Mouse (Mus musculus): ENCODE measurements around the gene Katnal1. TPM values are rescaled to one million over a fixed set of nuclear protein-coding genes. Genes with fewer than 3 reads are reported as not detected.

The Katnal1 gene
- polyA plus RNA-seq, 1 experiment from 2014 or later: 21.0 TPM

DNA sequence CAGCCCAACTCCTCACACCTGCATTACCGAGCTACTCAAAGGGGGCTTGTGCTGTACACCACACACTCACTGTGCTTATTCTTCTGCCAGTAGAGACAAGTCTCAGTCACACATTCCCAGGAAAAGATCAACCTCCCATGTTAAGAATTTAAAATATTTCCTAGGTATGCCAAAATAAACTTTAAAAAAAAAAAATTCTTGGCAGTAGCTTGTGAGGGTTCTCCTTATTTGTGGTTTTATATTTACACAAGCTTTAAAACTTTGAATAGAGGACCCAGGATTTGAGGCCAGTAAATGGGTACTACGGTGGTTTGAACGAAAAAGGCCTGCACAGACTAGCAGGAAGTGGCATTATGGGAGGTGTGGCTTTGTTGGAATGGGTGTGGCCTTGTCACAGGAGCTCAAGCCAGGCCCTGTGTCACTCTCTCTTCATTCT lies 7.4 kb upstream of the Katnal1 start:
- Histone ChIP-seq H3K36me3 (no peaks in the 10 kb centered on the region), H3K27me3 (no peaks in the 10 kb centered on the region), H3K9me3 (peaks cover 12% of the 10 kb centered on the region; the same call in 1 of the 2 replicates), H3K4me2 (replicated peaks) (no peak overlapping the region), H3K4me1 (peaks cover 38% of the 10 kb centered on the region), H3K27ac (no peak overlapping the region), H3K9ac (no peak overlapping the region), H3K4me3 (no peak overlapping the region)
- ATAC-seq (ENCODE audit: low FRiP score, low read depth): no peak
- WGBS: 67% methylated on average over 3 of the region's 3 CpGs

DNA sequence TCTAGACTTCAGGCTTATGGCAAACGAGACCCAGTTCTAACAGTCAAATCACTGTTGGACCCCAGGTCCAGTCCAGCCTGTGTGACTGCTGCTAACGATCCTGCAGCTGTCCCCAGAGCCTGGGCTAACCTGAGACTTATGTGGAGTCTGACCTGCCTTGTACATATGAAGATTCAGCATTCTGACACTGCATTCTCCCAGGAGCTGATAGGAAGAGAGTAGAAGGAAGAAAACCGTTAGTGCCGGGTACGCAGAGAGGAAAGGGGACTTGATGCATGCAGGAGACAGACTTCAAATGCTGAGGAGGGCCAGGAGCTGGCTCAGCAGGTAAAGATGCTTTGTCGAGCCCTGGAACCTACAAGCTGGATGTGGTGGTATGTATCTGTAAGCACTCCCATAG lies 6.8 kb upstream of the Katnal1 start:
- no peak for ATAC-seq (ENCODE audit: low FRiP score, low read depth)
- H3K27ac ChIP-seq: no peak overlapping the region
- peaks cover 38% of the 10 kb centered on the region for H3K4me1 ChIP-seq
- no peak overlapping the region for H3K4me3 ChIP-seq
- H3K27me3 ChIP-seq: no peaks in the 10 kb centered on the region
- no peak overlapping the region for H3K4me2 ChIP-seq (replicated peaks)
- no peak overlapping the region for H3K9ac ChIP-seq
- H3K9me3 ChIP-seq: peaks cover 14% of the 10 kb centered on the region; the same call in 1 of the 2 replicates
- WGBS: 73% methylated on average over 6 of the region's 6 CpGs
- H3K36me3 ChIP-seq: no peaks in the 10 kb centered on the region

DNA sequence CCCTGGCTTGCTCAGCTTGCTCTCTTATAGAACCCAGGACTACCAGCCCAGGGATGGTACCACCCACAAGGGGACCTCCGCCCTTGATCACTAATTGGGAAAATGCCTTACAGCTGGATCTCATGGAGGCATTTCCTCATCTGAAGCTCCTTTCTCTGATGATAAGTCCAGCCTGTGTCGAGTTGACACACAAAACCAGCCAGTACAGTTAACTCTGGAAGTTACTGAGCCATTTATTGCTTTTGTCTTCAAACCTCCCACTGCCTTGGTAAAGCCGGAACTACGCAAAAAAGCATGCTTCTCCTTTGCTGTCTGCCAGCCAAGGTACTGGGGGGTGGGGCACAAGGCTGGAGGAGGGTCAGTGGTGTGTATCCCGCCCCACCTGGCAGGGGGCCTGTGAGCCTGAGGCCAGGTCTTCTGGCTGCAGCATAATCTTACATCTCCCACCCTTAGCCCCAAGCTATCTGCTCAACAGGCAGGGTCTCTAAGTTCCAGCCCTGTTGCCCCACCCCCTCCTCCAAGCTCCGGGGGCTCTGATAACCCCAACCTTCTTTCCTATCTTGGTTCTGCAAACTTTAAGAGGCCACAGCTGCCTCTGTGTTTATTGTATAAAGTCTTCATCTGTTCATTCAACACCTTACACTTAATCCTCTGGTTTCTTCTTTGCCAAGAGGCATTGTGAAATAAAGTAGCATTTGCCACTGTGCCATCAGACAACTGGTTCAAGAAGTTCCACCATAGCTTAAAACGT lies 6.1 kb upstream of the Katnal1 start:
- ATAC-seq (ENCODE audit: low FRiP score, low read depth): no peak
- peaks cover 37% of the 10 kb centered on the region for H3K4me1 ChIP-seq
- H3K4me3 ChIP-seq: no peak overlapping the region
- H3K9ac ChIP-seq: no peak overlapping the region
- H3K27ac ChIP-seq: no peak overlapping the region
- H3K27me3 ChIP-seq: no peaks in the 10 kb centered on the region
- H3K36me3 ChIP-seq: no peaks in the 10 kb centered on the region
- WGBS: 25% methylated on average over 7 of the region's 7 CpGs
- H3K4me2 ChIP-seq (replicated peaks): no peak overlapping the region
- H3K9me3 ChIP-seq: peaks cover 14% of the 10 kb centered on the region; the same call in 1 of the 2 replicates

GRCm38 (mm10) chr5:148934457-148934856 lies 5.3 kb upstream of the Katnal1 start:
- H3K9me3 ChIP-seq: peaks cover 14% of the 10 kb centered on the region; the same call in 1 of the 2 replicates
- 21% methylated on average over 6 of the region's 6 CpGs for WGBS
- H3K27ac ChIP-seq: no peak overlapping the region
- no peak overlapping the region for H3K4me2 ChIP-seq (replicated peaks)
- ATAC-seq (ENCODE audit: low FRiP score, low read depth): 0 out of 2 replicates have a peak, but pooled peaks have one; percentile 26
- no peak overlapping the region for H3K4me3 ChIP-seq
- H3K4me1 ChIP-seq: peaks cover 29% of the 10 kb centered on the region
- H3K9ac ChIP-seq: no peak overlapping the region
- H3K36me3 ChIP-seq: no peaks in the 10 kb centered on the region
- no peaks in the 10 kb centered on the region for H3K27me3 ChIP-seq

DNA sequence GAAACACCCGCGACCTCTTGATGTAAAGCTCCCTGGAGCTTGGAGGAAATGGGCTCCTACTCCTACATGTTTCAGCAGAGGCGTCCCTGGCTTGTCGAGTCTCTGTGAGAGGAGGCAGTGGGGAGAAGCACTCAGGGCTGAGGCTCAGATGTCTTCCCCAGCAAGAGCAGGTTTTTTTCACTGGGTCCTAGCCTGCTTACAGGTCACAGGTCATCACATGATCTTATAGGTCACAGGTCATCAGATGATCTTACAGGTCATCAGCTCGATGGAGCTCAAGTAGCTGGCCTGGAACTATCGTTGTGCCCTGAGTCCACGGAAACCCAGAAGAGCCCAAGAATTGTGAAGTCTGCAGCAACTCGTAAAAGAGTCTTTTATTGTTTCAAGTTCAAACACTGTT lies 4.6 kb upstream of the Katnal1 start:
- Histone ChIP-seq H3K9ac (no peak overlapping the region), H3K27me3 (no peaks in the 10 kb centered on the region), H3K4me1 (peaks cover 29% of the 10 kb centered on the region), H3K27ac (no peak overlapping the region), H3K36me3 (no peaks in the 10 kb centered on the region), H3K4me2 (replicated peaks) (no peak overlapping the region), H3K4me3 (no peak overlapping the region), H3K9me3 (peaks cover 14% of the 10 kb centered on the region; the same call in 1 of the 2 replicates)
- no peak for ATAC-seq (ENCODE audit: low FRiP score, low read depth)
- WGBS: 27% methylated on average over 8 of the region's 8 CpGs

DNA sequence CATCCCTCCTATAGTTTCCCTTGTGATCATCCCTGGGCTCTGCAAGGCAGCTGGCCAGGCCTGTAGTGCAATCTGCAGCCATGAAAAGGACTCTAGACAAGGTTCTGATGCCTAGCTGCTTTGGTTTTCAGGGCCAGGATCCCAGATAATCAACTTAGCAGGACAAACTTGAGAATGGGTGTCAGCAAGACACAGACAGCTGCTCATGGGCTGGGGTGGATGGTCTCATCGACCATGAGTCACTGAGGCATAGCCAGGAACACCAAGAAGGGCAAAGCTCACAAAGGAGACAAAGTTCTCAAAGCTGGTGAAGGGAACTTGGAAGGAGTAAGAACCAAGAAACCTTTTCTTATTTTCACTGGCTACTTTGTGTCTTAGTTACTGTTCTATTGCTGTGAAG lies 2.2 kb upstream of the Katnal1 start:
- Histone ChIP-seq H3K4me2 (replicated peaks) (no peak overlapping the region), H3K4me1 (peaks cover 37% of the 10 kb centered on the region), H3K27me3 (no peaks in the 10 kb centered on the region), H3K36me3 (peaks cover 3% of the 10 kb centered on the region; the same call in 1 of the 2 replicates), H3K27ac (no peak overlapping the region), H3K9me3 (0 out of 2 replicates have a peak, but pooled peaks cover 8% of the 10 kb centered on the region), H3K9ac (no peak overlapping the region), H3K4me3 (no peak overlapping the region)
- WGBS: 86% methylated on average over 1 of the region's 1 CpGs
- ATAC-seq (ENCODE audit: low FRiP score, low read depth): no peak

DNA sequence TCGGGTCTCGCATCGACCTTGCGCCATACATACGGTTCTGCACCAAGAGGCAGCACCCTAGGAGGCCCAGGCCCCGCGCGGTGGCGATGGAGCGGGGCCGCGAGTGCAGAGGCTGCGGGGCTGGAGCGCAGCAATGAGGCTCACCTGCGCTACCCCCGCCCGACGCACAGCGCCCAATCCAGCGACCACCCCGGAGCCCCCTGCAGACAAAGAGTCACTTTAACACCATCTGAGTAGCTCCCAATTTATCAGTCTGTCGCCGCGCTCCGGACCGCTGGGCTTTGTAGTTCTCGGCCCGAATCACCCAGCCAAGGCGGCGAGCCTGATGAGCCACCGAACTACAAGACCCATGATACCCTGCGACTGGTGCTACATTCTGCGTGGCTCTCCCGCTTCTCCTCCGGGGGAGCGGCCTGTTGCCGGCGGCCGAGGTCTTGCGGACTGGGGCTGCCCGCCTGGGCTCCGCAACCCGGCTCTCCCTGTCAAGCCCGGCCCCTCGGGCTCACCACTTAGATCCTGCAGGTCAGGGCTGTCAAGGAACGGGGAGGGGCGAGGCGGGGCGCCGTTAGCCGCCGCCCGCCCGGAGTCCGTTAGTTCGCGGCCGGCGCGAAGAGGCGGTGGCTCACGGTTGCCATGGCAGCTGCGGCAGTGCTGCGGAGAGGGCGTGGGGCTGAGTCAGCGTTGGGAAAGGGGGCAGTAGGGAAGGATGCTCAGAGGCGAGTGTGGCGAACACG lies 571 bp downstream of the Katnal1 start:
- WGBS: under 1% methylated on average over 68 of the region's 69 CpGs

GRCm38 (mm10) chr5:148927717-148928223 lies 1.4 kb downstream of the Katnal1 start:
- WGBS: 25% methylated on average over 5 of the region's 5 CpGs
- Histone ChIP-seq H3K36me3 (peaks cover 19% of the 10 kb centered on the region), H3K4me2 (replicated peaks) (peak overlapping the region; percentile 79), H3K27ac (peak overlapping the region; percentile 95), H3K9ac (peak overlapping the region; percentile 87), H3K27me3 (no peaks in the 10 kb centered on the region), H3K9me3 (0 out of 2 replicates have a peak, but pooled peaks cover 8% of the 10 kb centered on the region), H3K4me3 (peak overlapping the region; percentile 74), H3K4me1 (peaks cover 16% of the 10 kb centered on the region)
- ATAC-seq (ENCODE audit: low FRiP score, low read depth): no peak

More for the DNA sequence above, 571 bp downstream of the Katnal1 start:
- peak; percentile 98 for ATAC-seq (ENCODE audit: low FRiP score, low read depth)
- H3K4me2 ChIP-seq (replicated peaks): peak overlapping the region; percentile 79
- H3K27ac ChIP-seq: peak overlapping the region; percentile 95
- peak overlapping the region; percentile 87 for H3K9ac ChIP-seq
- no peaks in the 10 kb centered on the region for H3K27me3 ChIP-seq
- peaks cover 16% of the 10 kb centered on the region for H3K4me1 ChIP-seq
- H3K9me3 ChIP-seq: 0 out of 2 replicates have a peak, but pooled peaks cover 8% of the 10 kb centered on the region
- peak overlapping the region; percentile 74 for H3K4me3 ChIP-seq
- peaks cover 19% of the 10 kb centered on the region for H3K36me3 ChIP-seq

- no peaks in the 10 kb centered on the region for H3K27me3 ChIP-seq
- no peak for ATAC-seq (ENCODE audit: low FRiP score, low read depth)
- H3K4me1 ChIP-seq: peaks cover 16% of the 10 kb centered on the region
- no peaks in the 10 kb centered on the region for H3K9me3 ChIP-seq
- H3K4me3 ChIP-seq: no peak overlapping the region
- no peak overlapping the region for H3K9ac ChIP-seq
- H3K4me2 ChIP-seq (replicated peaks): no peak overlapping the region
- H3K27ac ChIP-seq: no peak overlapping the region
- WGBS: 86% methylated on average over 12 of the region's 12 CpGs
- peaks cover 26% of the 10 kb centered on the region for H3K36me3 ChIP-seq
Measured at GRCm38 (mm10) chr5:148924586-148924985, 4.5 kb downstream of the Katnal1 start.

DNA sequence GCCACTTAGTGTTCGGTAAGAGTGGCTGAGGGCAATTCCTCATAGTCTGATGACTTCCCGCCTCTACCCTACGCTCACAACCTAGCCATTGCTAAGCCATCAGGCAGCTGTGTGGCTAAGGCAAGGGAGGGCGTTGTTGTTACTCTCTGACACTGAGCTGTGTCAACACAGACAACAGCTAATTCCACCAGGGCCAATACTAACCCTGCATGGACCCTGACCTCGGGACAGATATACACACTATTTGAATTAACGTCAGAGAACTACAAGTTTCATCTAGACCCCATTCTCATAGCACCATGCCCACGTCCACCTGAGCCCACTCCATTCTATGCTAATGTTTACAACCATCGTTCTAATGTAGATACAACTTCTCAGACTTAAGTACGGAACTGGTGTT lies 5.1 kb downstream of the Katnal1 start:
- no peaks in the 10 kb centered on the region for H3K27me3 ChIP-seq
- H3K4me2 ChIP-seq (replicated peaks): no peak overlapping the region
- peaks cover 12% of the 10 kb centered on the region for H3K4me1 ChIP-seq
- peaks cover 31% of the 10 kb centered on the region for H3K36me3 ChIP-seq
- no peaks in the 10 kb centered on the region for H3K9me3 ChIP-seq
- no peak overlapping the region for H3K4me3 ChIP-seq
- H3K9ac ChIP-seq: no peak overlapping the region
- WGBS: 86% methylated on average over 9 of the region's 9 CpGs
- ATAC-seq (ENCODE audit: low FRiP score, low read depth): no peak
- no peak overlapping the region for H3K27ac ChIP-seq

DNA sequence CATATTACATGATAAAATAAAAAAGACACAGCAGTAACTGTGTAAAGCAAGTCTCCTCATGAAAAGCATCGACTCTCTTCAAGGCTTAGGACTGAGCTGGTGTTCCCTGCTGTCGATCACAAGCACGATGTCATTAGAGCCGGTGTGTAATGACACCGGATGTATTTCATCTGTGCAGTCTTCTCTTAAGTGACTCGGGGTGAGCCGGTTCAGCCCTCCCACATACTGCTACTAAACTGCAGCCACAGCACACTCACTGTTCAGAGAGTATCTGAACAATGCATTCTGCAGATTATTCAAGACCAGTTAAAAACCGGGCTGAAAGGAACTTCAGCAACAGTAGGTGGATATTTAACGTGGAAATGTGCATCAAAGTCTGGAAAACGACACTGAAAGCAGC lies 5.7 kb downstream of the Katnal1 start:
- peaks cover 37% of the 10 kb centered on the region for H3K36me3 ChIP-seq
- H3K9me3 ChIP-seq: no peaks in the 10 kb centered on the region
- H3K27me3 ChIP-seq: no peaks in the 10 kb centered on the region
- H3K4me2 ChIP-seq (replicated peaks): no peak overlapping the region
- H3K4me3 ChIP-seq: no peak overlapping the region
- peaks cover 12% of the 10 kb centered on the region for H3K4me1 ChIP-seq
- ATAC-seq (ENCODE audit: low FRiP score, low read depth): no peak
- no peak overlapping the region for H3K9ac ChIP-seq
- H3K27ac ChIP-seq: no peak overlapping the region
- WGBS: 76% methylated on average over 10 of the region's 10 CpGs

DNA sequence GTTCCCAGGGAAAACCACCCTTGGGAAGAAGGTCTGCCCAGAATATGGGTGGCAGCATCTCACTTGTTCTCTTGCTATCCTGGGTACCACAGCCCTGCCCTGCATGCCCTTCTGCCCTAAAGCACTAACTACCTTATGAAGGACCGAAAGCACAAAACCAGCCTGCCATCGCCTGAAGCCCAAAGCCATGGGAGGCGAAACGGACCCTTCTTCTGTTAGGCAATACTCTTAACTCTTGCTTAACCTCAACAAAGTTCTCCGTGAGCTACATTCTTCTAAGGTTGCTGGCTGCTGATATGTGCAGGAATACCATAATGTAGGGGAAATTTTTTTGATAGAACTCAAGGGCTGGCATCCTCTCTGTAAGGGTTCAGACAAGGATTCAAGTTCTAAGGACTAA lies 6.3 kb downstream of the Katnal1 start:
- Histone ChIP-seq H3K27me3 (no peaks in the 10 kb centered on the region), H3K36me3 (peaks cover 44% of the 10 kb centered on the region), H3K4me2 (replicated peaks) (no peak overlapping the region), H3K4me1 (peaks cover 10% of the 10 kb centered on the region), H3K27ac (no peak overlapping the region), H3K9me3 (no peaks in the 10 kb centered on the region), H3K4me3 (no peak overlapping the region), H3K9ac (no peak overlapping the region)
- 79% methylated on average over 5 of the region's 5 CpGs for WGBS
- no peak for ATAC-seq (ENCODE audit: low FRiP score, low read depth)

Data from limb, embryonic 13.5 days (tissue).